Mouse (Mus musculus): ENCODE measurements around the gene Hist2h2ab.

The Hist2h2ab gene

GRCm38 (mm10) chr3:96262216-96262875 lies 42.7 kb downstream of the Hist2h2ab start:
- DNase-seq (ENCODE audit: low spot score) = peak; percentile 79

- DNase-seq (ENCODE audit: low spot score) = peak; percentile 97
Measured at GRCm38 (mm10) chr3:96262979-96263550, 43.4 kb downstream of the Hist2h2ab start, which contains the start of gene Hist2h4. Gene Hist2h4 (minus strand): TSS chr3:96263311.

- peak; percentile 57 for DNase-seq (ENCODE audit: low spot score)
Measured at GRCm38 (mm10) chr3:96263558-96264403, 44.1 kb downstream of the Hist2h2ab start.

- DNase-seq (ENCODE audit: low spot score) = no peak
Measured at GRCm38 (mm10) chr3:96264404-96264949, 44.8 kb downstream of the Hist2h2ab start.

- no peak for DNase-seq (ENCODE audit: low spot score)
Measured at GRCm38 (mm10) chr3:96266132-96266710, 46.6 kb downstream of the Hist2h2ab start.

- no peak for DNase-seq (ENCODE audit: low spot score)
Measured at GRCm38 (mm10) chr3:96267541-96267940, 47.9 kb downstream of the Hist2h2ab start.

- DNase-seq (ENCODE audit: low spot score) = peak; percentile 81
Measured at GRCm38 (mm10) chr3:96268051-96268775, 48.5 kb downstream of the Hist2h2ab start, which contains the start of gene Hist2h3b. Gene Hist2h3b (plus strand): TSS chr3:96268654.

- peak; percentile 63 for DNase-seq (ENCODE audit: low spot score)
Measured at GRCm38 (mm10) chr3:96268776-96269378, 49.2 kb downstream of the Hist2h2ab start.
